ENCODE assay signal across 14 mouse cellular contexts in the genomic region with DNA sequence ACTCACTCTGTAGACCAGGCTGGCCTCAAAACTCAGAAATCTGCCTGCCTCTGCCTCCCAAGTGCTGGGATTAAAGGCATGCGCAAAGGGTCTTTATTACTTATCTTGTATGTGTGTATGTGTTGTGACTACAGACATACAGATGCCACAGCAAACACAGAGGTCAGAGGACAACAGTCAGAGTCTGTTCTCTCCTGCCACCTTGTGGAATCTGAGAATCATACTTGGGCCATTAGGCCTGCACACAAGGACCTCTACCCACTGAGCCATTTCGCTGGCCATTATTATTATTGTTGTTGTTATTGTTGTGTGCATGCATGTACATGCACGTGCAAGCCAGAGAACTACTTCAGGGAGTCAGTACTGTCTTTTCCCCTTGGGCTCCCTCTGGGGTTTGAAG. TPM values are rescaled to one million over a fixed set of nuclear protein-coding genes. Genes with fewer than 3 reads are reported as not detected.
A peak's percentile ranks its signal among the peaks of the same experiment; 100 is the strongest.
DNase-seq lines count a peak whose midpoint lies in the region; ATAC-seq and TF ChIP-seq lines count a peak whose summit lies in the region.
"Had no signal": no experiment of that assay in that cellular context is flagged by ENCODE, and none has a peak within 500 bp of the region (broad histone marks: within the 10 kb centered on the region; RNA-seq: fewer than 3 reads in every experiment).

No protein-coding gene starts in this region.

- H3K4me1 ChIP-seq in cerebellum, adult 2 months (ENCODE audit: control insufficient read depth, insufficient read depth, low read length) = peaks cover 62% of the 10 kb centered on the region
- H3K4me1 ChIP-seq in liver, embryonic 14.5 days (replicated peaks; ENCODE audit: control insufficient read depth in 2 of 2, insufficient read depth in 2 of 2, low read length in 1 of 2) = no peaks in the 10 kb centered on the region

- no peak for TF ChIP-seq POLR2A in cerebellum, adult 2 months (IDR thresholded peaks at IDR 0.05; ENCODE audit: borderline replicate concordance, insufficient read depth, low read length)

- no peaks in the 10 kb centered on the region for H3K9me3 ChIP-seq in liver, embryonic 14.5 days (ENCODE audit: control insufficient read depth, low read length)
- H3K9me3 ChIP-seq: hindbrain, embryonic 12.5 days; megakaryocyte, embryonic 14.5 days; neural tube, embryonic 15.5 days had no signal

- TF ChIP-seq CTCF in cerebellum, adult 2 months (IDR thresholded peaks at IDR 0.05; ENCODE audit: borderline replicate concordance, insufficient read depth, low read depth, low read length) = peak; percentile 46; the same call in 1 of the 2 replicates
- peak; percentile 46 for TF ChIP-seq CTCF in liver, embryonic 14.5 days (IDR thresholded peaks at IDR 0.05; ENCODE audit: low read depth)

- H3K27ac ChIP-seq in cerebellum, adult 2 months (ENCODE audit: insufficient read depth, low read length) = no peak overlapping the region
- H3K27ac ChIP-seq in liver, embryonic 14.5 days = no peak overlapping the region
- H3K27ac ChIP-seq: hindbrain, embryonic 12.5 days; neural tube, embryonic 15.5 days had no signal

- no peaks in the 10 kb centered on the region for H3K36me3 ChIP-seq in liver, embryonic 14.5 days (replicated peaks; ENCODE audit: control insufficient read depth, insufficient read depth, low read depth)
- H3K36me3 ChIP-seq: hindbrain, embryonic 12.5 days; neural tube, embryonic 15.5 days had no signal

- no peak overlapping the region for H3K9ac ChIP-seq in liver, embryonic 14.5 days (replicated peaks)
- H3K9ac ChIP-seq: hindbrain, embryonic 12.5 days; neural tube, embryonic 15.5 days had no signal

- no peak for ATAC-seq in liver, embryonic 14.5 days (ENCODE audit: insufficient read depth)

- no peaks in the 10 kb centered on the region for H3K27me3 ChIP-seq in cerebellum, adult 2 months (ENCODE audit: control insufficient read depth, insufficient read depth, low read length)
- no peaks in the 10 kb centered on the region for H3K27me3 ChIP-seq in liver, embryonic 14.5 days (ENCODE audit: control insufficient read depth, insufficient read depth, low read length)
- H3K27me3 ChIP-seq: hindbrain, embryonic 12.5 days; neural tube, embryonic 15.5 days had no signal

- TF ChIP-seq EP300 in liver, embryonic 14.5 days (IDR thresholded peaks at IDR 0.05; ENCODE audit: low read depth) = no peak

- WGBS in cerebellum, adult 2 months = 85% methylated on average over 3 of the region's 3 CpGs
- WGBS in liver, embryonic 14.5 days (ENCODE audit: insufficient replicate concordance) = 60% methylated on average over 3 of the region's 3 CpGs

- no peak for DNase-seq in cerebellum, adult 2 months
- no peak for DNase-seq in cerebellum, postnatal 14 days
- DNase-seq in liver, embryonic 14.5 days (ENCODE audit: low read depth in 3 of 3, low spot score in 3 of 3) = no peak
- no peak for DNase-seq in liver
- DNase-seq in NIH3T3 (ENCODE audit: low read depth) = peak; percentile 35
- DNase-seq in naive thymus-derived CD4-positive, alpha-beta T cell, adult 2 months (ENCODE audit: low read depth) = peak; percentile 41
- no peak for DNase-seq in right cerebral cortex, postnatal 25 days
- no peak for DNase-seq in urinary bladder, adult 2 months (ENCODE audit: low spot score)
- DNase-seq: cerebellum, adult 9-11 months; gastrocnemius, postnatal 36 days had no signal

- no peak overlapping the region for H3K4me2 ChIP-seq in liver, embryonic 14.5 days (ENCODE audit: low read depth)
- H3K4me2 ChIP-seq: hindbrain, embryonic 12.5 days; neural tube, embryonic 15.5 days had no signal

- no peak overlapping the region for H3K4me3 ChIP-seq in cerebellum, adult 2 months (replicated peaks; ENCODE audit: insufficient read depth, low read depth, low read length)
- no peak overlapping the region for H3K4me3 ChIP-seq in liver, embryonic 14.5 days (ENCODE audit: insufficient read depth in 1 of 2, low read depth in 2 of 2, low read length in 2 of 2)
- H3K4me3 ChIP-seq: hindbrain, embryonic 12.5 days; megakaryocyte, embryonic 14.5 days; neural tube, embryonic 15.5 days had no signal

RNA-seq across cellular contexts. Expression of gene Zfyve28, which starts 33.1 kb away (rescaled TPM):
- polyA plus RNA-seq in cerebellum, adult 2 months (2012; rRNA removed) = 62.9 and 69.5 TPM in 2 replicates
- 0.03 and 0.07 TPM in 2 replicates for polyA plus RNA-seq in liver, embryonic 14.5 days (2012; rRNA removed)
- 0.08 TPM in 1 of 2 replicates, not detected in the other for polyA plus RNA-seq in liver, embryonic 14.5 days (2014; fragmentation: Nextera tagmentation; extraction: Ambion mirVana)
- polyA plus RNA-seq in urinary bladder, adult 2 months (2012; rRNA removed) = 3.8 and 4.1 TPM in 2 replicates

RNA-seq across cellular contexts. Expression of gene Cfap99, which starts 33.2 kb away (rescaled TPM):
- polyA plus RNA-seq in cerebellum, adult 2 months (2012; rRNA removed) = 1.4 and 1.7 TPM in 2 replicates
- polyA plus RNA-seq in liver, embryonic 14.5 days (2012; rRNA removed) = not detected in 2 replicates
- polyA plus RNA-seq in liver, embryonic 14.5 days (2014; fragmentation: Nextera tagmentation; extraction: Ambion mirVana) = not detected in 2 replicates
- polyA plus RNA-seq in urinary bladder, adult 2 months (2012; rRNA removed) = 0.07 and 0.28 TPM in 2 replicates
- polyA plus RNA-seq: limb, embryonic 11.5 days; neural tube, embryonic 15.5 days had no signal

Comparison
In these comparisons a context has a peak if more than half of its experiments do, and no peak if none do; other contexts are left out.
1. DNase-seq: peak in NIH3T3 (single experiment) and naive thymus-derived CD4-positive, alpha-beta T cell, adult 2 months (single experiment); none in cerebellum, adult 2 months (0 of 2), cerebellum, postnatal 14 days (0 of 2), liver, embryonic 14.5 days (0 of 3), liver (single experiment), right cerebral cortex, postnatal 25 days (single experiment) and urinary bladder, adult 2 months (single experiment).
2. RNA of gene Zfyve28, which starts 33.1 kb away (polyA plus RNA-seq): 62.9 to 69.5 TPM in cerebellum, adult 2 months; 3.8 to 4.1 TPM in urinary bladder, adult 2 months and 0.03 to 0.08 TPM in liver, embryonic 14.5 days; every median in the first group is over 10 times any median in the second.